Mouse (Mus musculus) retina, postnatal 7 days (tissue): ENCODE results near the gene Nisch.
A peak's percentile ranks its signal among the peaks of the same experiment; 100 is the strongest.

ENCODE experiments used
- DNase-seq: peaks from one replicate; pipeline ENCODE4 v3.0.0-alpha.2; 2012; ENCODE audit warnings: low read depth, low spot score

Nisch gene

GRCm38 (mm10) chr14:31215157-31216002, 1.4 kb downstream of the Nisch start:
- DNase-seq = peak; percentile 65

DNA sequence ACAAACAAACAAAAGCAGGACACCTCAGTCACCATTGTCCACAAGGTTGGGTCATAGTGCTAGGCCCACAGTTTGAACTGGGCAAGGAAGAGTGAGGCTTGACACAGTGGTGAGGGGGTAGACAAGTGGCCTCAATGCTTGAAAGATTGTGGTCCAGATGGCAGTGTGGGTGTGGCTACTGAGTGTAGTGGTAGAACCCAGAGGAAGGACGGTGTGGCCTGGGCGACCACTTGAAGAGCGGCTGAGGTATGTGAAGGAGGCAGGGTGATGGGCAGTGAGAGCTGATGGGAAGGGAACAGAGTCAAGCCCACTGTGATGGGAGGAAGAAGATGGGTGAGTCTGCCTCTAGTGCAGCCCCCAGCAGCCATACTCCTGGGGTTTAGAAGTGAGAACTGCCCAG, 2.1 kb downstream of the Nisch start:
- DNase-seq = no peak

DNA sequence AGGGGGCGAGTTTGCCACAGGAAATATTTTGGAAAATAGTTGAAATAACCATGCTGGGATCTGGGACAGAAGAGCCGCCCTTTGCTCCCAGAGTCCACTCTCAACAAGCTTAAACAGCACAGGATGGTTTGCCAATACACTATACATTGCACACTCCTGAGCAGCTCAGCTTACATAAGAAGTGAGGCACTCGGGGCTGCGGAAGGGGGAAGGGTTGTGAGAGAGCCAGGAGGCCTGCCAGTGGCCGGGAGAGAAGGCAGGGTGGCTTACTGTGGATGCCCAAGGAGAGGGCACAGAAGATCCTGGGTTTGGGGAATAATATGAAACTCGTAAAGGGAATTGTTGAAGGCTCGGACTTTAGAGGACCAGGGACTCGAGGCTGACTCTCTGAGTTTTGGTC, 2.9 kb downstream of the Nisch start:
- DNase-seq = no peak

DNA sequence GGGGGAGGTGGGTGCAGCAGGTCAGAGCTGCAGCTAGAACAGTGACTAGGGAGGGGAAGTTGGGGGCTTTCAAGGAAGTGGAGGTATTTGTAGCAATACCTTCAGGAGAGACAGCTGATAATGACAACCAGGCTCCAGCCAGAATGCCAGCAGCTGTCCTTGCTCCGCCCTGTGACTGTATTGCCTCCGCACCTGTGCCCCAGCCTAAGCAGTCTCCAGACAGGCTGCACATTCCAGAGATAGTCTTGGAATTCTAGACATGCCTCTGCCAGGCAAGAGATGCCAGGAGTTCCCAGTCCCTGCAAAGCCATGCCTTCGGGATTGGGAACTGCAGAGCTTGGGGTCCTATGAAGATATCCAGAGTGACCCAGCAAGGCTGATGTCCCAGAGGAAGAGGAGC, 4.2 kb downstream of the Nisch start:
- no peak for DNase-seq

DNA sequence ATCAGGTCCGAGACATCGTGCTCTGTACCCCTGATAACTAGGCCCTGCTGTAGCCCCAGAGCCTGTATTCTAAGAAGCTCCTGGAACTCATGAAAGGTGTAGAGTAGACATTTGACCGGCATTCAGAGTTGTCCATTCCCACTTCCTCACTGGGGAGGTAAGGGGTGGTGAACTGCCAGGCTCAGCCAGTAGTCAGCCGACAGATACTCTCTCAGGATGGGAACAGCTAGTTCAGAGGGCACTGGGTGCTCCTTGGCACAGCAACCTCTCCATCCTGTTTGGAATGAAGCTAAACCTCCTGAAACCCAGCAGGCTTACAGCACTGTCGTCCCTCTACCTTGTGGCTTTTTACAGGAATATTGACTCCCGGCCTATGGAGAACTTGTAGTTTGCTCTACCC, 4.9 kb downstream of the Nisch start:
- no peak for DNase-seq

DNA sequence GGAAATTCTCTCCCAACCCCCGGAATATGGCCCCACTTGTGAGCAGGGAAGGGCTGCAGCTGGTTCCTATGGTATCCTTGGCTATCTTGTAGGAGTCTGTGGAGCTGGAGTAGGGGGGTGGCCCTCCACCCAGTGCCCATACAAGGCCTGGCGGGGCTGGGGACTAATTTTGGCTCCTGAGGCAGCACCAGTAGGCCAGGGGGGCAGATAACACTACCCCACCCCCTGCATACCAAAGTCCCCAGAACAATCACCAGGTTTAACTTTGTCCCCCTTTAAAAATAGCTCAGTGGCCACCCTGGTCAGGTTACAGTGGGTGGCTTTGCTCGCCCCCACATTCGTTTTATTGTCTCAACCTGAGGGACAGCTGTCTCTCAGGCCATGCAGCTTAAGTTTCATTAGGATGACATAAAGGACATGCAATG, 7.6 kb downstream of the Nisch start:
- DNase-seq = no peak

DNA sequence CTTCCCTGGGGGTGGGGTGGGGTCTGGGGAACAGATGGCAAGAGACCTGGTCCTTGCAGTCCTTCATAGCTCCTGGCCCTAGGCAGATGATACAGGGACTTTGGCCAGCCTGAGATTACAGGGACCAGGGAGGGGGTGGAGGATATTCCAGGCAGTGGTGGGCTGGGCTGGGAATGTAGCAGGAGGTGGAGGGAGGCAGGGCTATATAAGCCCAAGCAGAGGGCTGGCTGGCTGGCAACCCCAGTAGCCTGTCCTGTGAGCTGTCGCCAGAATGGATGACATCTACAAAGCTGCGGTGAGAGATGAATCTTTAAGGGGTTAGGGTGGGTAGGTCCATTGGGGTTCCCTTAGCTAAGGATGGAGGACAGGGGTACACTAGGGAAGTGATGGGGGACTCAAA, 8.7 kb downstream of the Nisch start, which contains the start of gene Tnnc1:
Gene Tnnc1, plus strand, starts transcription at position 229 of the 400 bp plus-strand sequence.
- no peak for DNase-seq

- DNase-seq = no peak
Observed at GRCm38 (mm10) chr14:31207070-31207830, 9.5 kb downstream of the Nisch start.

- peak; percentile 91 for DNase-seq
Observed at GRCm38 (mm10) chr14:31206472-31206981, 10.2 kb downstream of the Nisch start.

- no peak for DNase-seq
Observed at GRCm38 (mm10) chr14:31205562-31206467, 10.9 kb downstream of the Nisch start.

GRCm38 (mm10) chr14:31205244-31205561, 11.5 kb downstream of the Nisch start:
- no peak for DNase-seq

DNA sequence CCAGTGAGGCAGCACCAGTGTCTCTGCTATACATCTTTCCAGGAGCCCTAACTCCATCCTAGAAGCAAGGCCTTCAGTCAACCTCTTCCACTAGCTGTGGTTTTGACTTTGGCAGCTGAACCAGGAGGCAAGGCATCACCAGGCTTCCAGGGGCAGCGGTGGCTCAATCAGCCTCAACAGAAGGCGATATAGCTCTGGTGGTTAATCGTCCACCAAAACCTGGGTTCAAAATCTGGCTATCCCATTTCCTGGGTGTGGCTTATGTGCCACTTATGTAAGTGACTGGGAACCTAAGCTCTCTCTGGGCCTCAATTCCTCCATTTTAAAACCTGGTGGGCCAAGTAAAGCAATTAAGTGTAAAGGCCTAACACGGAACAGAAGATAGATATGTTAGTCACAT, 11.9 kb downstream of the Nisch start:
- no peak for DNase-seq

DNA sequence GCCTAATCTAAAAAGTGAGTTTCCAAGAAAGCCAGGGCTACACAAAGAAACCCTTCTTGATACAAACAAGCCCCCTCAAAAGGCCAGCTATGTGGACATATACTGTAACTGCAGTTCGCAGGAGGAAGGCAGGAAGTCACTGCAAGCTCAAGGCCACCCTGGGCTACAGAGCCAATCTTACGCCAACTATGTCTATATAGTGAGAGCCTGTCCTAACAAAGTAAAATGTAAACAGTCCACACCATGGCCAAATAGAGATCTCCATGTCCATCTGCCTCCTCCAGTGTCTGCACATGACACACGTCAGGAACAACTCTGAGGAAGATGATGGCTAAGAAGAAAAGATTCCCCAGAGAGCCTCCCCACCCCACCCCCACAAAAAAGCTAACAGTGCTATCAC, 16.7 kb downstream of the Nisch start:
- DNase-seq = no peak

DNA sequence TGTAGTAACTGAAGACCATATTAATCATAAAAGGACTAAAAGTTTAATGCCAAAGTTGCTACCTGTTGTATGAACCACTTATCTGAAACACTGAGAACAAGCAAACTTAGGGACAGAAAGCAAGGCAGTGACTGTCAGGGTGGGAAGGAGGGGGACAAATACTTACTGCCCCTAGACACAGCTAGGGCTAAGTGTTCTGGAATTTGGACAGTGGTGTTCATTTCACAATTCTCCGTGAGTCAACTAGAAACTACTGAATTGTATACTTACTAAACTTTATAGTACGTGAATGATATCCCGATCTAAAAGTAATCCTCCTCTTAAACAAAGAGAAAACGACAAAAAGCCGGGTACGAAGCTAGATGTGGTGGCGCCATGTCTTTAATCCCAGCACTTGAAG, 17.1 kb downstream of the Nisch start:
- DNase-seq = no peak

DNA sequence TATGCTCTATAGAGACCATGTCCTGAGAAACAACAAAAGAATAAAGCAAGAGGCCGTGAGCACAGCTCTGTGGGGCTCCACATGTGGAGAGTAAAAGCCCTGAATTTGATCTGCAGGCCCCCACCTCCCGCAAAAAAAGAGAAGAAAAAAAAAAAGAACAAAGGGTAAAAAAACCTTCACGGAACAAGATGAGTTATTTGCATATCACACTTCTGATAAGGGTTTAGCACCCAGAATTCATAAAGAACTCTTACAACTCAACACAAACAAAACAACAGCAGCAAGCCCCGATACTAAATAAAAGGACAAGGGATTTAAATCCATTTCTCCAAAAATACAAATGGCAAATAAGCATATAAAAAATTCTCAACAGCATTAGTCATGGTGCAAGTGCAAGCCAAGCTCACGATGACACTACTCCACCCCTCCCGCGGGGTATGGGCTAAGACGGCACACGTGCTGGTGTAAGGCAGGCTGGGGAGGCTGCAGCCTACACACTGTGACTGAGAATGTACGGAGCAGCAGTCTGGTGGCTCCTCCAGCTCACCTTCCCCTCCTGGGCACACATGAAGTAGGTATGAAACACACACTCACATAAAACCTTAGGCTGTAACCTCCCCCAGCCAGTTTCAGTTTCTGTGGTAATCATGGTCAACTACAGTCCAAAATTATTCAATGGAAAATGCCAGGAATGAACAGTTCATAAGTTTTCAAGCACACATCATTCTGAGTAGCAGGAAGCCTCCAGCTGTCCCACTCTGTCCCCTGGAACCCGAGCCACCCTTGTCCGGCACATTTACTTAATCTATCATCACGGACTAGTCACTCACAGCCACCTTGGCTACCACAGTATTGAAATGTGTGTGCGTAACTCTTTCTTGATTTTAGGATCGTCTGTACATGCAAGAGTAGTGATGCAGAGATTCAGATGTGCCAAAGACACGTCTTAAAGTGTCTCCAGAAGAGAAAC, 18.9 kb downstream of the Nisch start:
- no peak for DNase-seq

GRCm38 (mm10) chr14:31195968-31196367, 20.8 kb downstream of the Nisch start:
- no peak for DNase-seq

DNA sequence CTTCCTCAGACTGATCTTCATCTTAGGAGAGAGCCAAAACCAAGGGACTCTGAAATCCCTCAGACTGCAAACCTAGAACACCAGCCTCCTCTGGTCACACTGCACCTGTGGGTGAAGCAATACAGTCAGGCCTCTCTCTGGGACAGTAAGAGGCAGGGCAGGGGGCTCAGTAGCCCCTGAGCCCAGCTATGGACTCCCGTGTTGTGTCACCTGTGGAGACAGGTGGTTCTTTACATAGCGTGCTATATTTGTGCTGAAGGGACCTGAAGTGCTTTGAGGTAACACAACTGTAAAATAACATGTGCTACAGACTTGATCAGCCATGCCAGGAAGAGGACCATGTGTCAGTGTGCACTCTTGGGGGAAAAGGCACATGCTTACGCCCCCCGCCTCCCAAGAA, 21.2 kb downstream of the Nisch start:
- DNase-seq = no peak

DNA sequence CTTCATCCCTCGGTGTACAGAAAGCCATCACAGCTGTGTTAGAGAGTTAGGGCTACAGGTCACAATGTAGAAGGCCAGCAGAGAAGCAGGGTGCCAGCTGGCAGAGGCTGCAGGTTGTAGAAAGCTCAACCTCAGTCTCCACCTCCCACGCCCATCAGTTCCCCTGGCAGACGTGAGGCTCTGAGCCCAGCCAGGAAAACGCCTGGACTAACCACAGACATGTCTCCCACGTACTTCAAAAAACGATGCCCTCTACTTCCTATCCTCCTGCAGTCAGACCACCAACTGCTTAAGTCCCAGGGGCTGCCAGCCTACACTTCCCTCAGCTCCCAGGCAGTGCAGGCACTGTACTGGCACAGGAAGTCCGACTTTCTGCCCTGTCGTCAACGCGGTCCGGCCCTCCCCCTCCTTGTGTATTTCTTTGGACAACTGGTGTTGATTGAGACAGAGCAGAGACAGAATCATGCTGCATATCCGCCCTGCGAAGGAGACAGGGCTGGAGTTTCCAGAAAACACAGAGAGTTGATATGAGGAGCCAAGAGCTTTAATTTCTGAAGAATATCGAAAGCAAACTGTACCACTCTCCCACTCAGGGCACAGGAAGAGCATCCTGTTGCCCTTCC, 21.7 kb downstream of the Nisch start:
- DNase-seq = no peak

- no peak for DNase-seq
Observed at GRCm38 (mm10) chr14:31194441-31194840, 22.3 kb downstream of the Nisch start.

DNA sequence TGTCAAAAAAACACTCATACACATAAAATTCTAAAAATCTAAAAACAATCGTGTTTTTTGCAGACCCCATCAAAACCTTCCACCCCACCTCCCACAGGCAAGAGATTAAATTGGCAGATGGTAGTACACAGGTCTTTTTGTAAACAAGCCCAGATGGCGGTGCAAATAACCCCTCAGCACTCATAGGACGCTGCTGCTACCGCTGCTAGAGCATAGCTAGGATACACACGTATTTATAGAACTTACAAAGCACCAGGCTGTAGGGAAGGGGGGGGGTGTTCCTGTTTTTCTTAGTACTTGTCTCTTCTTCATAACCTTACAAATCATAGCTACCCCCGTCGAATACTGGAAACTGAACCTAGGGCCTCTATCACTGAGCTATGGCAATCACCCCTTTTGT, 23.0 kb downstream of the Nisch start:
- no peak for DNase-seq
